Mouse (Mus musculus) macrophage (primary cell): ENCODE results near the gene Gm10439. TPM values are rescaled to one million over a fixed set of nuclear protein-coding genes. Genes with fewer than 3 reads are reported as not detected.
"Not testable (repeated sequence)": the region's sequence is repeated elsewhere in the genome, so short reads cannot be mapped to it uniquely, and the experiment has no call there.

Experiments used
- H3K27ac ChIP-seq: fragments of 350-480 bp; formaldehyde crosslinking; 2 replicates; pipeline ENCODE4 v1.9.0; 2021
- H3K36me3 ChIP-seq: fragments of 350-480 bp; formaldehyde crosslinking; 2 replicates; pipeline ENCODE4 v1.9.0; 2021; ENCODE audit errors: inconsistent target
- H3K4me3 ChIP-seq: fragments of 350-480 bp; formaldehyde crosslinking; 2 replicates; pipeline ENCODE4 v1.9.0; 2021; ENCODE audit errors: inconsistent target
- H3K79me2 ChIP-seq: fragments of 350-480 bp; formaldehyde crosslinking; 2 replicates; pipeline ENCODE4 v1.9.0; 2021; ENCODE audit errors: inconsistent target
- WGBS: methylation state at CpG from one replicate; pipeline ENCODE4 v1.1.7; 2026; ENCODE audit warnings: inconsistent platforms; ENCODE audit not compliant: missing documents; 5-methylcytosine and 5-hydroxymethylcytosine counted together
- polyA plus RNA-seq: library from polyadenylated mRNA; stranded (reverse); fragments of 250-400 nt; gene quantifications from 3 replicates; pipeline ENCODE4 v1.2.4, GENCODE M21; 2018; ENCODE audit warnings: inconsistent platforms
- total RNA-seq, 78 experiments: library from RNA; depleted of rRNA; stranded (reverse); fragments of 250-400 nt; gene quantifications; 1 replicate in 9 of 78; 2 replicates in 24 of 78; 3 replicates in 43 of 78; 4 replicates in 2 of 78; pipeline ENCODE4 v1.2.4; 2018; ENCODE audit warnings: inconsistent platforms in 56 of 78

Gene Gm10439
- not detected for total RNA-seq (2018; cell fraction: chromatin; rRNA removed)
- not detected for total RNA-seq (2018; cell fraction: cytosol; rRNA removed)
- not detected for total RNA-seq (2018; cell fraction: nucleus; rRNA removed)
- polyA plus RNA-seq, result not detected in 3 replicates

- H3K4me3 ChIP-seq, H3K79me2 ChIP-seq, H3K27ac ChIP-seq, H3K36me3 ChIP-seq: not testable (repeated sequence)
- WGBS, result no CpG with 5 or more reads among the region's 6 CpGs
These were observed at the start of gene Gm10439 for GRCm38 (mm10) chrX:149594270-149594669. Gm10439 (plus strand) TSS chrX:149594570.

Other genes starting within 250 kb of the Gm10439 start
- not detected in 3 replicates for gene Gm15085, start 147.0 kb upstream of the Gm10439 start, polyA plus RNA-seq
- not detected in 3 replicates for gene Gm15097, start 189.9 kb downstream of the Gm10439 start, polyA plus RNA-seq